Mouse (Mus musculus) lung, embryonic 15.5 days (tissue): ENCODE measurements around the gene Srp54c. TPM values are rescaled to one million over a fixed set of nuclear protein-coding genes. Genes with fewer than 3 reads are reported as not detected.

Experiments used
- polyA plus RNA-seq: library from polyadenylated mRNA; unstranded; fragments of >200 nt; fragmentation: Nextera tagmentation; extraction: Ambion mirVana; gene quantifications from 2 replicates; pipeline ENCODE4 v1.2.1, GENCODE M21; 2015

Gene Srp54c
- polyA plus RNA-seq, 1 experiment from 2014 or later: 69.3 TPM

Other genes starting within 250 kb of the Srp54c start
- gene Gm20403, start 243.6 kb upstream of the Srp54c start, polyA plus RNA-seq: not detected in 2 replicates
- 20.1 and 24.8 TPM in 2 replicates for gene Baz1a, start 215.8 kb upstream of the Srp54c start, polyA plus RNA-seq
- 37.7 and 39.5 TPM in 2 replicates for gene 2700097O09Rik, start 150.1 kb upstream of the Srp54c start, polyA plus RNA-seq
- gene Srp54a, start 149.9 kb upstream of the Srp54c start, polyA plus RNA-seq: 165 and 178 TPM in 2 replicates
- 17.2 and 26.4 TPM in 2 replicates for gene Fam177a, start 105.7 kb upstream of the Srp54c start, polyA plus RNA-seq
- gene Srp54b, start 75.1 kb upstream of the Srp54c start, polyA plus RNA-seq: 52.3 and 59.3 TPM in 2 replicates
- gene 1700047I17Rik2, start 30.6 kb upstream of the Srp54c start, polyA plus RNA-seq: 6.6 TPM in 1 of 2 replicates, not detected in the other
- gene 1110008L16Rik, start 69.4 kb downstream of the Srp54c start, polyA plus RNA-seq: 13.9 and 14.7 TPM in 2 replicates
- 11.9 and 12.2 TPM in 2 replicates for gene Ppp2r3c, start 72.8 kb downstream of the Srp54c start, polyA plus RNA-seq
- 427 and 430 TPM in 2 replicates for gene Psma6, start 154.1 kb downstream of the Srp54c start, polyA plus RNA-seq